Mouse (Mus musculus) lung, embryonic 14.5 days (tissue): Measurements from ENCODE around the gene Erlin1. TPM values are rescaled to one million over a fixed set of nuclear protein-coding genes. Genes with fewer than 3 reads are reported as not detected.

Experiments
- ATAC-seq: fragments of 200-750 bp; cut with Nextera tagmentation; 2 replicates; pipeline ENCODE4 v1.8.0; 2017; ENCODE audit warnings: mild to moderate bottlenecking, moderate TSS enrichment, moderate library complexity; ENCODE audit not compliant: insufficient read depth
- DNase-seq: peaks from one replicate; pipeline ENCODE4 v3.0.0-alpha.2; 2015
- H3K27ac ChIP-seq: fragments of 300-500 bp; sonication (generic); 2 replicates; pipeline ENCODE4 v1.5.1; 2014; ENCODE audit warnings: low read depth, mild to moderate bottlenecking, moderate library complexity
- H3K27me3 ChIP-seq: fragments of 300-500 bp; sonication (generic); 2 replicates; pipeline ENCODE4 v1.6.1; 2014; ENCODE audit warnings: low read length, control low read depth; ENCODE audit not compliant: insufficient read depth
- H3K36me3 ChIP-seq: fragments of 300-500 bp; sonication (generic); 2 replicates; pipeline ENCODE4 v1.6.1; 2014; ENCODE audit warnings: control low read depth; ENCODE audit not compliant: insufficient read depth
- H3K4me1 ChIP-seq: fragments of 300-500 bp; sonication (generic); 2 replicates; pipeline ENCODE4 v1.6.1; 2014; ENCODE audit warnings: antibody characterized with exemption, control low read depth; ENCODE audit not compliant: insufficient read depth
- H3K4me2 ChIP-seq: fragments of 300-500 bp; sonication (generic); 2 replicates; pipeline ENCODE4 v1.6.1; 2014; ENCODE audit warnings: mild to moderate bottlenecking
- H3K4me3 ChIP-seq: fragments of 300-500 bp; sonication (generic); 2 replicates; pipeline ENCODE4 v1.5.1; 2014; ENCODE audit warnings: low read depth, low read length
- H3K9ac ChIP-seq: fragments of 300-500 bp; sonication (generic); 2 replicates; pipeline ENCODE4 v1.6.1; 2014
- H3K9me3 ChIP-seq: fragments of 300-500 bp; sonication (generic); 2 replicates; pipeline ENCODE4 v1.6.1; 2016; ENCODE audit warnings: low read depth, low read length, control low read depth
- CTCF ChIP-seq: IDR thresholded peaks from 2 replicates; pipeline ENCODE4 v1.5.1; 2016; ENCODE audit warnings: antibody characterized with exemption, low read depth
- WGBS: fragments of 180-500 bp; shearing (Covaris S2); extraction: QIAGEN DNeasy Blood & Tissue Kit; methylation state at CpG from one replicate; pipeline ENCODE4 v1.1.7; 2014; 5-methylcytosine and 5-hydroxymethylcytosine counted together
- polyA plus RNA-seq: library from polyadenylated mRNA; unstranded; fragments of >200 nt; fragmentation: Nextera tagmentation; extraction: Ambion mirVana; gene quantifications from 2 replicates; pipeline ENCODE4 v1.2.1, GENCODE M21; 2014

The Erlin1 gene
- polyA plus RNA-seq, 1 experiment from 2014 or later = 34.8 TPM

GRCm38 (mm10) chr19:44106831-44107660 is 37.5 kb upstream of the Erlin1 start, which contains the start of gene Chuk:
Gene Chuk, minus strand, starts transcription at chr19:44107480.
- Histone ChIP-seq H3K27ac (peak within 1 kb of the TSS; percentile 50), H3K27me3 (no peaks in the 10 kb centered on the region), H3K9ac (peak within 1 kb of the TSS; percentile 93), H3K36me3 (peaks cover 31% of the 10 kb centered on the region), H3K4me3 (peak within 1 kb of the TSS; percentile 92), H3K4me1 (peaks cover 3% of the 10 kb centered on the region), H3K4me2 (peak within 1 kb of the TSS; percentile 97), H3K9me3 (no peaks in the 10 kb centered on the region)
- DNase-seq = peak; percentile 100
- 1% methylated on average over 67 of the region's 67 CpGs for WGBS
- TF ChIP-seq CTCF = no peak
- ATAC-seq = peak; percentile 99

- WGBS = 95% methylated on average over 1 of the region's 1 CpGs
- Histone ChIP-seq H3K27ac (no peak overlapping the region), H3K4me1 (peaks cover 3% of the 10 kb centered on the region), H3K9ac (no peak overlapping the region), H3K9me3 (no peaks in the 10 kb centered on the region), H3K36me3 (peaks cover 18% of the 10 kb centered on the region), H3K4me3 (no peak overlapping the region), H3K4me2 (no peak overlapping the region), H3K27me3 (no peaks in the 10 kb centered on the region)
- ATAC-seq (no peak), DNase-seq (no peak)
- TF ChIP-seq CTCF = no peak
These were observed 34.8 kb upstream of the Erlin1 start for GRCm38 (mm10) chr19:44104393-44104792.

GRCm38 (mm10) chr19:44103001-44103400 is 33.4 kb upstream of the Erlin1 start:
- H3K36me3 ChIP-seq = peaks cover 28% of the 10 kb centered on the region
- 84% methylated on average over 3 of the region's 3 CpGs for WGBS
- H3K27ac ChIP-seq = no peak overlapping the region
- no peak overlapping the region for H3K4me3 ChIP-seq
- ATAC-seq (no peak), DNase-seq (no peak)
- H3K4me1 ChIP-seq = peaks cover 3% of the 10 kb centered on the region
- no peak overlapping the region for H3K4me2 ChIP-seq
- H3K27me3 ChIP-seq = no peaks in the 10 kb centered on the region
- H3K9me3 ChIP-seq = no peaks in the 10 kb centered on the region
- H3K9ac ChIP-seq = no peak overlapping the region
- no peak for TF ChIP-seq CTCF

GRCm38 (mm10) chr19:44100840-44101239 is 31.3 kb upstream of the Erlin1 start:
- no peak overlapping the region for H3K9ac ChIP-seq
- TF ChIP-seq CTCF = no peak
- H3K4me1 ChIP-seq = no peaks in the 10 kb centered on the region
- ATAC-seq = no peak
- H3K4me3 ChIP-seq = no peak overlapping the region
- DNase-seq = no peak
- peaks cover 46% of the 10 kb centered on the region for H3K36me3 ChIP-seq
- H3K9me3 ChIP-seq = no peaks in the 10 kb centered on the region
- no peaks in the 10 kb centered on the region for H3K27me3 ChIP-seq
- no peak overlapping the region for H3K27ac ChIP-seq
- no peak overlapping the region for H3K4me2 ChIP-seq

GRCm38 (mm10) chr19:44086278-44086677 is 16.7 kb upstream of the Erlin1 start:
- H3K27me3 ChIP-seq = no peaks in the 10 kb centered on the region
- no peaks in the 10 kb centered on the region for H3K4me1 ChIP-seq
- no peak for DNase-seq
- H3K27ac ChIP-seq = no peak overlapping the region
- H3K36me3 ChIP-seq = peaks cover 60% of the 10 kb centered on the region
- no peak overlapping the region for H3K9ac ChIP-seq
- 86% methylated on average over 3 of the region's 3 CpGs for WGBS
- no peak overlapping the region for H3K4me2 ChIP-seq
- H3K4me3 ChIP-seq = no peak overlapping the region
- TF ChIP-seq CTCF = no peak
- no peak for ATAC-seq
- no peaks in the 10 kb centered on the region for H3K9me3 ChIP-seq

GRCm38 (mm10) chr19:44080920-44081319 is 11.3 kb upstream of the Erlin1 start:
- H3K27me3 ChIP-seq = no peaks in the 10 kb centered on the region
- 84% methylated on average over 2 of the region's 2 CpGs for WGBS
- no peak overlapping the region for H3K9ac ChIP-seq
- no peak for DNase-seq
- no peak overlapping the region for H3K4me2 ChIP-seq
- H3K4me3 ChIP-seq = no peak overlapping the region
- no peaks in the 10 kb centered on the region for H3K4me1 ChIP-seq
- TF ChIP-seq CTCF = no peak
- no peaks in the 10 kb centered on the region for H3K9me3 ChIP-seq
- no peak for ATAC-seq
- no peak overlapping the region for H3K27ac ChIP-seq
- H3K36me3 ChIP-seq = peaks cover 60% of the 10 kb centered on the region

- ATAC-seq (no peak), DNase-seq (no peak)
- Histone ChIP-seq H3K9ac (no peak overlapping the region), H3K27me3 (no peaks in the 10 kb centered on the region), H3K4me2 (no peak overlapping the region), H3K9me3 (no peaks in the 10 kb centered on the region), H3K4me1 (no peaks in the 10 kb centered on the region), H3K36me3 (peaks cover 65% of the 10 kb centered on the region), H3K27ac (no peak overlapping the region), H3K4me3 (no peak overlapping the region)
- WGBS = 79% methylated on average over 2 of the region's 2 CpGs
- no peak for TF ChIP-seq CTCF
These were observed 10.4 kb upstream of the Erlin1 start for GRCm38 (mm10) chr19:44080023-44080422.
